ENCODE assay signal across 9 mouse cellular contexts in genomic region chr17:35702605-35703004, GRCm38 (mm10). TPM values are rescaled to one million over a fixed set of nuclear protein-coding genes. Genes with fewer than 3 reads are reported as not detected.
DNase-seq lines count a peak whose midpoint lies in the region; ATAC-seq and TF ChIP-seq lines count a peak whose summit lies in the region.
"Had no signal": no experiment of that assay in that cellular context is flagged by ENCODE, and none has a peak within 500 bp of the region (broad histone marks: within the 10 kb centered on the region; RNA-seq: fewer than 3 reads in every experiment).

No protein-coding gene starts in this region.

- no peak for TF ChIP-seq POLR2A in small intestine, adult 2 months (IDR thresholded peaks at IDR 0.05; ENCODE audit: low read depth, low read length)

- H3K9ac ChIP-seq in forebrain, embryonic 13.5 days, result peak overlapping the region; percentile 97
- H3K9ac ChIP-seq in limb, embryonic 13.5 days, result peak overlapping the region; percentile 82

- WGBS in forebrain, embryonic 13.5 days, result 2% methylated on average over 4 of the region's 4 CpGs
- WGBS in limb, embryonic 13.5 days, result 13% methylated on average over 4 of the region's 4 CpGs
- 61% methylated on average over 4 of the region's 4 CpGs for WGBS in small intestine, adult 2 months

- H3K4me1 ChIP-seq in forebrain, embryonic 13.5 days, result peaks cover 67% of the 10 kb centered on the region
- peaks cover 67% of the 10 kb centered on the region for H3K4me1 ChIP-seq in limb, embryonic 13.5 days
- H3K4me1 ChIP-seq in small intestine, adult 2 months (ENCODE audit: control insufficient read depth, insufficient read depth, insufficient read length, low read length), result peaks cover 24% of the 10 kb centered on the region

- peak overlapping the region; percentile 84; the same call in 1 of the 2 replicates for H3K4me3 ChIP-seq in layer of hippocampus, adult 2 months
- H3K4me3 ChIP-seq in forebrain, embryonic 13.5 days, result peak overlapping the region; percentile 79
- H3K4me3 ChIP-seq in limb, embryonic 13.5 days, result peak overlapping the region; percentile 68
- no peak overlapping the region for H3K4me3 ChIP-seq in small intestine, adult 2 months (ENCODE audit: low read depth, low read length)

- DNase-seq in layer of hippocampus, adult 2 months (ENCODE audit: low spot score in 2 of 2), result no peak
- no peak for DNase-seq in layer of hippocampus, postnatal 10 days (ENCODE audit: low spot score in 2 of 2)
- DNase-seq in ovary, adult 18-20 months (ENCODE audit: low spot score), result no peak
- DNase-seq in MN1 (ENCODE audit: low spot score), result no peak

- no peak for TF ChIP-seq CTCF in layer of hippocampus, adult 2 months (conservative IDR thresholded peaks at IDR 0.05)
- TF ChIP-seq CTCF in small intestine, adult 2 months (IDR thresholded peaks at IDR 0.05; ENCODE audit: extremely low read depth, insufficient read length, insufficient replicate concordance, low read depth, low read length), result no peak

- peak overlapping the region; percentile 88 for H3K4me2 ChIP-seq in forebrain, embryonic 13.5 days
- peak overlapping the region; percentile 83 for H3K4me2 ChIP-seq in limb, embryonic 13.5 days (replicated peaks)

- H3K9me3 ChIP-seq in forebrain, embryonic 13.5 days (replicated peaks), result no peaks in the 10 kb centered on the region
- no peaks in the 10 kb centered on the region for H3K9me3 ChIP-seq in limb, embryonic 13.5 days

- H3K27ac ChIP-seq in layer of hippocampus, adult 2 months, result peak overlapping the region; percentile 97
- peak overlapping the region; percentile 99 for H3K27ac ChIP-seq in forebrain, embryonic 13.5 days
- peak overlapping the region; percentile 91 for H3K27ac ChIP-seq in limb, embryonic 13.5 days
- peak overlapping the region; percentile 8; the same call in 1 of the 2 replicates for H3K27ac ChIP-seq in small intestine, adult 2 months (ENCODE audit: insufficient read depth, low read depth, low read length)

- no peaks in the 10 kb centered on the region; the same call in 1 of the 2 replicates for H3K36me3 ChIP-seq in forebrain, embryonic 13.5 days (ENCODE audit: poor library complexity, severe bottlenecking)
- H3K36me3 ChIP-seq in limb, embryonic 13.5 days, result no peaks in the 10 kb centered on the region
- H3K36me3 ChIP-seq in small intestine, adult 2 months (ENCODE audit: control insufficient read depth, insufficient read depth, low read length), result no peaks in the 10 kb centered on the region

- no peak for ATAC-seq in forebrain, embryonic 13.5 days
- no peak for ATAC-seq in limb, embryonic 13.5 days (ENCODE audit: low FRiP score, low read depth)

- no peaks in the 10 kb centered on the region for H3K27me3 ChIP-seq in forebrain, embryonic 13.5 days
- H3K27me3 ChIP-seq in limb, embryonic 13.5 days, result peaks cover 9% of the 10 kb centered on the region
- H3K27me3 ChIP-seq in small intestine, adult 2 months (ENCODE audit: control insufficient read depth, insufficient read depth, low read length), result no peaks in the 10 kb centered on the region
- H3K27me3 ChIP-seq: Patski had no signal

RNA-seq across cellular contexts. Expression of gene Ddr1, which starts 1.8 kb away (rescaled TPM):
- 10 to 100 TPM; 54.3 to 61.0 TPM for total RNA-seq in layer of hippocampus, adult 2 months (2021)
- total RNA-seq in layer of hippocampus, postnatal 10 days (2021), result 10 to 100 TPM; 49.8 to 50.5 TPM
- 153 and 169 TPM in 2 replicates for polyA plus RNA-seq in forebrain, embryonic 13.5 days (2015; fragmentation: Nextera tagmentation; extraction: Ambion mirVana)
- polyA plus RNA-seq in limb, embryonic 13.5 days (2015; fragmentation: Nextera tagmentation; extraction: Ambion mirVana), result 47.1 and 57.9 TPM in 2 replicates
- polyA plus RNA-seq in small intestine, adult 2 months (2012; rRNA removed), result 51.9 and 76.9 TPM in 2 replicates

RNA-seq across cellular contexts. Expression of gene Gtf2h4, which starts 29.1 kb away (rescaled TPM):
- 10 to 100 TPM; 29.9 to 35.3 TPM for total RNA-seq in layer of hippocampus, adult 2 months (2021)
- total RNA-seq in layer of hippocampus, postnatal 10 days (2021), result 10 to 100 TPM; 23.3 to 24.4 TPM
- 36.3 and 42.6 TPM in 2 replicates for polyA plus RNA-seq in forebrain, embryonic 13.5 days (2015; fragmentation: Nextera tagmentation; extraction: Ambion mirVana)
- 45.3 and 48.0 TPM in 2 replicates for polyA plus RNA-seq in limb, embryonic 13.5 days (2015; fragmentation: Nextera tagmentation; extraction: Ambion mirVana)
- polyA plus RNA-seq in small intestine, adult 2 months (2012; rRNA removed), result 11.0 and 17.2 TPM in 2 replicates

RNA-seq across cellular contexts. Expression of gene Vars2, which starts 35.2 kb away (rescaled TPM):
- 10 to 100 TPM; 32.4 to 47.3 TPM for total RNA-seq in layer of hippocampus, adult 2 months (2021)
- total RNA-seq in layer of hippocampus, postnatal 10 days (2021), result 10 to 100 TPM; 42.6 to 44.1 TPM
- polyA plus RNA-seq in forebrain, embryonic 13.5 days (2015; fragmentation: Nextera tagmentation; extraction: Ambion mirVana), result 12.7 and 17.0 TPM in 2 replicates
- polyA plus RNA-seq in limb, embryonic 13.5 days (2015; fragmentation: Nextera tagmentation; extraction: Ambion mirVana), result 17.8 and 21.0 TPM in 2 replicates
- 18.2 and 26.5 TPM in 2 replicates for polyA plus RNA-seq in small intestine, adult 2 months (2012; rRNA removed)

RNA-seq across cellular contexts. Expression of gene Mucl3, which starts 59.1 kb away (rescaled TPM):
- total RNA-seq in layer of hippocampus, adult 2 months (2021), result not detected
- not detected for total RNA-seq in layer of hippocampus, postnatal 10 days (2021)
- 0.06 TPM in 1 of 2 replicates, not detected in the other for polyA plus RNA-seq in forebrain, embryonic 13.5 days (2015; fragmentation: Nextera tagmentation; extraction: Ambion mirVana)
- polyA plus RNA-seq in limb, embryonic 13.5 days (2015; fragmentation: Nextera tagmentation; extraction: Ambion mirVana), result 0.11 and 0.24 TPM in 2 replicates
- 0.23 and 85.7 TPM in 2 replicates for polyA plus RNA-seq in small intestine, adult 2 months (2012; rRNA removed)
- total RNA-seq: megakaryocyte progenitor cell, adult 5-6 weeks had no signal
- polyA plus RNA-seq: Patski had no signal

Comparison
In these comparisons a context has a peak if more than half of its experiments do, and no peak if none do; other contexts are left out.
1. H3K27ac ChIP-seq: peak in every context shown above with its lines; median percentile 99 in forebrain, embryonic 13.5 days; 97 in layer of hippocampus, adult 2 months; 91 in limb, embryonic 13.5 days; 8 in small intestine, adult 2 months.